Mouse (Mus musculus) heart, embryonic 14.5 days (tissue): ENCODE data around the gene Pcca. TPM values are rescaled to one million over a fixed set of nuclear protein-coding genes. Genes with fewer than 3 reads are reported as not detected.

ENCODE experiments used
- ATAC-seq: fragments of 200-750 bp; cut with Nextera tagmentation; 2 replicates; pipeline ENCODE4 v1.8.0; 2017; ENCODE audit warnings: low read depth, moderate TSS enrichment; ENCODE audit not compliant: insufficient number of reproducible peaks, insufficient read depth, low FRiP score
- H3K27ac ChIP-seq, 2 experiments: fragments of 200-500 bp in 1 of 2; fragments of 300-500 bp in 1 of 2; sonication (generic) in 1 of 2; replicated peaks in 1 of 2; 2 replicates each; pipeline ENCODE4 v1.5.1; 2012 to 2014; ENCODE audit warnings: low read depth in 2 of 2, low read length in 2 of 2, control low read depth in 1 of 2, mild to moderate bottlenecking in 1 of 2, mixed read lengths in 1 of 2; ENCODE audit not compliant: control insufficient read depth in 1 of 2, insufficient read depth in 1 of 2
- H3K27me3 ChIP-seq: fragments of 300-500 bp; sonication (generic); 2 replicates; pipeline ENCODE4 v1.6.1; 2014; ENCODE audit warnings: mild to moderate bottlenecking, low read length, control low read depth; ENCODE audit not compliant: control insufficient read depth, insufficient read depth
- H3K36me3 ChIP-seq: fragments of 300-500 bp; sonication (generic); 2 replicates; pipeline ENCODE4 v1.6.1; 2014; ENCODE audit warnings: mild to moderate bottlenecking, control low read depth, low read length, mixed read lengths; ENCODE audit not compliant: control insufficient read depth, insufficient read depth
- H3K4me1 ChIP-seq, 2 experiments: fragments of 200-500 bp in 1 of 2; fragments of 300-500 bp in 1 of 2; sonication (generic) in 1 of 2; 2 replicates each; pipeline ENCODE4 v1.6.1; 2012 to 2014; ENCODE audit warnings: low read length in 2 of 2, control low read depth in 1 of 2, mixed read lengths in 1 of 2; ENCODE audit not compliant: control insufficient read depth in 2 of 2, insufficient read depth in 2 of 2
- H3K4me2 ChIP-seq: fragments of 300-500 bp; sonication (generic); 2 replicates; pipeline ENCODE4 v1.6.1; 2014; ENCODE audit warnings: mild to moderate bottlenecking, low read length
- H3K4me3 ChIP-seq, 2 experiments: fragments of 200-500 bp in 1 of 2; fragments of 300-500 bp in 1 of 2; sonication (generic) in 1 of 2; 2 replicates each; pipeline ENCODE4 v1.5.1; 2012 to 2014; ENCODE audit warnings: low read length in 2 of 2, mild to moderate bottlenecking in 2 of 2, control low read depth in 1 of 2, low read depth in 1 of 2, moderate library complexity in 1 of 2; ENCODE audit not compliant: control insufficient read depth in 1 of 2, insufficient read depth in 1 of 2
- H3K9ac ChIP-seq: fragments of 300-500 bp; sonication (generic); 2 replicates; pipeline ENCODE4 v1.6.1; 2014; ENCODE audit warnings: mild to moderate bottlenecking, low read length
- H3K9me3 ChIP-seq: fragments of 300-500 bp; sonication (generic); 2 replicates; pipeline ENCODE4 v1.6.1; 2016; ENCODE audit warnings: low read length, control low read depth; ENCODE audit not compliant: control insufficient read depth
- WGBS: fragments of 180-500 bp; shearing (Covaris S2); extraction: QIAGEN DNeasy Blood & Tissue Kit; methylation state at CpG from one replicate; pipeline ENCODE4 v1.1.7; 2014; 5-methylcytosine and 5-hydroxymethylcytosine counted together
- polyA plus RNA-seq: library from polyadenylated mRNA; unstranded; fragments of >200 nt; fragmentation: Nextera tagmentation; extraction: Ambion mirVana; gene quantifications from 2 replicates; pipeline ENCODE4 v1.2.1, GENCODE M21; 2014

Pcca gene
- polyA plus RNA-seq, 1 experiment from 2014 or later = 28.9 TPM

DNA sequence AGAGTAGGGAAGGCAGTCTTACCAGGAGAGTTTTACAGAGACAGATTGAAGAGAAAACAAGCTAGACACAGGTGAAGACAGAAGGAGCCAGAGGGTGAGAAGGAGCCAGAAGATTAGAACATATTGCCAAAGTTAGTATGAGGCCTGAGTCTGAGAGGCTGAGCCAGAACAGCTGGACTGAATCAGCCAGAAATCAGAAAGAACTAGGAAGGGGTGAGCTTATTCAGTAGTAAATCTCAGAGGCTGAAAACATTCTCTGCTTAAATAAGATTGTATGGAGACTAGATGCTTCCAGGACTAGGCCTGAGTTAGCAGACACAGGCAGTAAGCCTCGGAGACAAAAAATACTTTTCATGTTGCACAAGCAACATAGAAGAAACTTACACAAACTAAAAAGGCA lies 325.7 kb downstream of the Pcca start:
- H3K36me3 ChIP-seq = no peaks in the 10 kb centered on the region
- 80% methylated on average over 1 of the region's 1 CpGs for WGBS
- ATAC-seq = no peak

DNA sequence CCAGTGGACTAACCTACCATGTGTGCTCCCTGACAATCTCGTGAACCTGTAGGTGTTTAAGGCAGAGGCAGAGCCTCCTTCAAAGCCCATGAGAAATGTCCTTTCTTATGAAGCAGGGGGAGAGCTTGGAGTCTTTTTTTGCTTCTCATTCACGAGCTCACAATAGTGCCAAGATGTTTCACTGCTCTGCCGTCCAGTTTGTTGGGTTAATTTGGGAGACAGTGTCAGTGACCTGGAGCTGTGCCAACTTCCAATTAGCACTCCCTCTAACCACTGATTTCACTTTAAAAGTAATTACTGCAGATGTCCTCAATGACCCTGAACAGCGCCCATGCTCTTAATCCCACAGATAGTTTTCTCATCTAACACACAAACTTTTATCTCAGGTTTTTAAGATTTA lies 328.5 kb downstream of the Pcca start:
- Histone ChIP-seq H3K27me3 (no peaks in the 10 kb centered on the region), H3K36me3 (no peaks in the 10 kb centered on the region), H3K9ac (no peak overlapping the region), H3K4me2 (0 out of 2 replicates have a peak overlapping the region, but pooled peaks have one; percentile 4), H3K4me3 (no peak overlapping the region), H3K4me1 (peaks cover 6 to 22% of the 10 kb centered on the region in 2 experiments), H3K27ac (no peak overlapping the region), H3K9me3 (no peaks in the 10 kb centered on the region)
- WGBS = 33% methylated on average over 4 of the region's 4 CpGs
- no peak for ATAC-seq

More for the DNA sequence above, 325.7 kb downstream of the Pcca start:
- Histone ChIP-seq H3K27me3 (no peaks in the 10 kb centered on the region), H3K4me3 (no peak overlapping the region), H3K4me1 (peaks cover 6 to 9% of the 10 kb centered on the region in 2 experiments), H3K9ac (no peak overlapping the region), H3K27ac (no peak overlapping the region), H3K9me3 (no peaks in the 10 kb centered on the region), H3K4me2 (no peak overlapping the region)

DNA sequence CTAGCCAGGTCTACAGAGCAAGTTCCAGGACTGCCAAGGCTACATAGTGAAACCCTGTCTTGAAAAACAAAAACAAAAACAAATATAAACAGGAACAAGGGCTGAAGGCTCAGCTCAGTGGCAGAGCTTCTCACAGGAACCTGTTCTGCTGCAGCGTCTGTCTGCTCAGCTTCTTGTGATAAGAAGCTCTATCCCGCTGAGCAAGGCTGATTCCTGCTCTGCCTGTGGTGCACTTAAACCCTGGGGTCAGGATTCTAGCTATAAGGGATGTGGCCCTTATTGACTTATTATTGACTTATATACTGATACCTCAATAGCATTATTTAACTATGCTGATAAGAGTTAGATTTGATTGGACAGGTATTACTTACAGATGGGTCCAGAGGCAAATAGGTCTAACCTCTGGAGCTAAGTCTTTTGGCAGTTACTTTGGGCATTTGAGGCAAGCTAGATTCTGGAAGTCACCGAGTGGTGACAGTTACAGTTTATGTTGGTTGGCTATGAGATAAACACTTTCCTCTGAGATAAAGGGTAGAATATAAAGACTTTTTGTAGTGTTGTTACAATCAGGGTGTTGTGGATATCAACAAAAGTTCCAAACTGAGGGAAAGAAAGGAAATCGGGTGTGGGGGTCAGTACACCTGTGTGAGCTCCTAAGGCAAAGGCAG lies 331.5 kb downstream of the Pcca start:
- no peak overlapping the region for H3K4me3 ChIP-seq

DNA sequence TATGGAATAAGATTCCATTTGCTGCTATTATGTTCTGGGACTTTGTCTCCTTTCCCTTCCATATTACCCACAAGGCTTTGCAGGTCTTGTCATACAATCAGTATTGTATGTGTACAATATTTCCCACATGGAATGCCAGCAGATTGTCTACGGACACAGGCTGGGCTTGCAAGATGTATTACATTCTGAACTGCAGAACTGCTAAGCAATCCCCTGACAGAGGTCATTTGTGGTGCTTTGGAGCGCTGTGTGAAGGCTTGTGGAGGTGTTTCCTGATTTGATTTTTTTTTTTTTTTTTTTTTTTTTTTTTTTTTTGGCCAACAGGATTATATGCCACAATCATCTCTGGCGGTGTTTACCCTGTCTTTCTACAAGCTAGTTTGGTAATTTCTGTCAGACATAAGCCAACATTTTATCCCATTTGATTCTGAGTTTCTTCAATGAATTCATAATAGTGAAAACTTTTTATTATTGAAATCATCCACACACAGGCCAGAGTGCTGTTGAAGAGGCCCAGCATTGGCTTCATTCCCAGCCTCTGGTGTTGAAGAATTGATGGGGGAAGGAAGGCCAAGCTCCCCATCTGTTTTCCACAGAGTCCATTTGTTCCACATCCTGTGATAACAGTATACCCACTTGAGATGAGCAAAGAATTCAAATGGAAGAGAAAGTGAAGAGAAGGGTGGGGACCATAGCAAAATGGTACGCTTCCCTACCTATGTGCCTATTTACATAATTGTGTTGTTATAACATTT lies 333.6 kb downstream of the Pcca start:
- 0 out of 4 replicates have a peak overlapping the region, but pooled peaks of 1 of the 2 experiments have one; percentile 14 for H3K27ac ChIP-seq
- no peak overlapping the region for H3K4me3 ChIP-seq
- H3K9ac ChIP-seq = no peak overlapping the region
- H3K9me3 ChIP-seq = no peaks in the 10 kb centered on the region
- no peak overlapping the region for H3K4me2 ChIP-seq
- H3K27me3 ChIP-seq = no peaks in the 10 kb centered on the region
- H3K36me3 ChIP-seq = no peaks in the 10 kb centered on the region
- WGBS = 52% methylated on average over 4 of the region's 4 CpGs
- H3K4me1 ChIP-seq = peaks cover 2 to 32% of the 10 kb centered on the region in 2 experiments
- ATAC-seq = peak; percentile 72

More for the DNA sequence above, 331.5 kb downstream of the Pcca start:
- Histone ChIP-seq H3K9ac (no peak overlapping the region), H3K27me3 (no peaks in the 10 kb centered on the region), H3K9me3 (no peaks in the 10 kb centered on the region), H3K4me2 (no peak overlapping the region), H3K4me1 (peaks cover 6 to 31% of the 10 kb centered on the region in 2 experiments), H3K36me3 (no peaks in the 10 kb centered on the region), H3K27ac (no peak overlapping the region)
- WGBS = 41% methylated on average over 4 of the region's 4 CpGs
- no peak for ATAC-seq

DNA sequence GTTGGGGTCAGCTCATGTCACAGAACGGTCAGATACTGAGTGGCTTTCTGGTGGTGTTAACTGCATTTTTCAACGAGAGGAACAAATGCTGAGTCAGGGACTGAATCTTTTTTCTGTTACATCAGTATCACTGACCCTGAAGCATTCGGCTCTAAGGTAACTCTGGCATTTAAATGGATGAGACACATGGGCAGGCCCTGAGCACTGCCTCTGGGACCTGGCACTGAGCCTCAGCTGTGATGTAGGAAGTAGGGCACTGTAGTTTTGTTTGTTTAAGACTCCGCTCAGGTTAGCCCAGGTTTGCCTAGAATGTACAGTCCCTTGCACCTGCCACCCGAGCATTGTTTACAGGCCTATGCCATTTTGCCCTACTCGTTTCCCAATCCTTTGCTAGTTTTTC lies 335.7 kb downstream of the Pcca start:
- Histone ChIP-seq H3K27me3 (no peaks in the 10 kb centered on the region), H3K9ac (no peak overlapping the region), H3K36me3 (no peaks in the 10 kb centered on the region), H3K4me3 (no peak overlapping the region), H3K4me1 (peaks cover 4 to 34% of the 10 kb centered on the region in 2 experiments), H3K4me2 (no peak overlapping the region), H3K27ac (no peak overlapping the region), H3K9me3 (no peaks in the 10 kb centered on the region)
- 75% methylated on average over 6 of the region's 6 CpGs for WGBS
- ATAC-seq = no peak

DNA sequence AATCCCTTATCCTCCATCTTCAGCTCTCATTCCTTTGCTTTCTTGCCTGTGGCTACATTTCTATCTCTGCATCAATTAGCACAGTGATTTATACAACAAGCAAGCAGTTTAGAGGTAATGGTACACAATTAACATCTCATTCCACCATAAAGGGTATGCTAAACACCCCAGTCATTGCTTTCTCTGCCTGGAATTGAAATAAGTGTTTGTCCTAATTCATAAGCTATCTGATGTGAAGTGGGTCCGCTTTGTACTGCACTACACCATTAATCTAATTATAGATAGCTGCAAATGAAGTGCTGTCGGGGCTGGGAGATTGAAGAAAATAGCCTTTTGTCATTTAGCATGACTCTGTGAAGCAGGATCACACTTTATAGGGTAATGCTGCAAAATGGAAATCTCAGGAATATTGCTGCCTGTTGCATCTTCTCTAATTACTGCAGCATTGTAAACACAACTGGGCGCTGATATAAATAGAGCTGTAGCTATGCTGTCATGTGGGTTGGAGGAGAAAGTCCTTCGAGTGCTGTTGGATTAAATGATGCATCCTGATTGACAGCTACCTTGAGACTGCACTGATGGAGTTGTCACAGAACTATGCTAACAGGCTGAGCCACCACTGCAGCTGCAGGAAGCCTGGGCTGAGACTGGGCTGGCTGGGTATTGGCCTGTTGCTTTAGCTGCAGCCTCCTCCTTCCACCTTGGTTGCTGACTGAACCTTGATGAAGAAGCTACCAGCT lies 337.9 kb downstream of the Pcca start:
- no peak overlapping the region for H3K9ac ChIP-seq
- no peak overlapping the region for H3K4me2 ChIP-seq
- no peak overlapping the region for H3K27ac ChIP-seq
- 40% methylated on average over 4 of the region's 4 CpGs for WGBS
- no peaks in the 10 kb centered on the region for H3K27me3 ChIP-seq
- no peaks in the 10 kb centered on the region for H3K9me3 ChIP-seq
- no peak overlapping the region for H3K4me3 ChIP-seq
- ATAC-seq = no peak
- peaks cover 10 to 35% of the 10 kb centered on the region in 2 experiments for H3K4me1 ChIP-seq
- no peaks in the 10 kb centered on the region for H3K36me3 ChIP-seq

DNA sequence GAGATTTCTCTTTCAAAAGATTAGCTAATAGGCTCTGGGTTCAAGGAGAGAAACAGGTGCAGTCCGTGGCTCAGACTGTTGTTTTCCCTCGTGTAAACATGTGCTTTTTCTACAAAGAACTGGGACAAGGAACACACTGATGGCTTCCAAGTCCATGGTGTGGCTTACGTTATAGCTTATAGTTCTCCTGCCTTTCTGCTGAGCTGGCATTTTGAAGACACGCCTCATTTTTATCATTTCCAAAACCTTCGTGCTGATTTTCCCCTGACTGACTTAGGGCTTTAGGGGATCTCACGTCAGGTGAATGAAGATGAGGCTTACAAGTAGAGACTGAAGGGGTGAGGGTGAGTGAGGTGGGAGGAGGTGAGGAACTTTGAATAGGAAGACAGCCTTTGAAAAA lies 338.5 kb downstream of the Pcca start:
- no peak overlapping the region for H3K4me2 ChIP-seq
- H3K27ac ChIP-seq = no peak overlapping the region
- no peak overlapping the region for H3K9ac ChIP-seq
- ATAC-seq = no peak
- no peaks in the 10 kb centered on the region for H3K36me3 ChIP-seq
- 82% methylated on average over 6 of the region's 6 CpGs for WGBS
- H3K9me3 ChIP-seq = no peaks in the 10 kb centered on the region
- peaks cover 10 to 32% of the 10 kb centered on the region in 2 experiments for H3K4me1 ChIP-seq
- no peaks in the 10 kb centered on the region for H3K27me3 ChIP-seq
- H3K4me3 ChIP-seq = no peak overlapping the region
